Mouse (Mus musculus) lung, postnatal 0 days (tissue): ENCODE data around the gene Cnga3.

Experiments
- CTCF ChIP-seq: IDR thresholded peaks from 2 replicates; pipeline ENCODE4 v1.5.1; 2016; ENCODE audit warnings: antibody characterized with exemption, mild to moderate bottlenecking
- EP300 ChIP-seq: IDR thresholded peaks from 2 replicates; pipeline ENCODE4 v1.6.1; 2016; ENCODE audit warnings: antibody characterized with exemption, mild to moderate bottlenecking, control low read depth

DNA sequence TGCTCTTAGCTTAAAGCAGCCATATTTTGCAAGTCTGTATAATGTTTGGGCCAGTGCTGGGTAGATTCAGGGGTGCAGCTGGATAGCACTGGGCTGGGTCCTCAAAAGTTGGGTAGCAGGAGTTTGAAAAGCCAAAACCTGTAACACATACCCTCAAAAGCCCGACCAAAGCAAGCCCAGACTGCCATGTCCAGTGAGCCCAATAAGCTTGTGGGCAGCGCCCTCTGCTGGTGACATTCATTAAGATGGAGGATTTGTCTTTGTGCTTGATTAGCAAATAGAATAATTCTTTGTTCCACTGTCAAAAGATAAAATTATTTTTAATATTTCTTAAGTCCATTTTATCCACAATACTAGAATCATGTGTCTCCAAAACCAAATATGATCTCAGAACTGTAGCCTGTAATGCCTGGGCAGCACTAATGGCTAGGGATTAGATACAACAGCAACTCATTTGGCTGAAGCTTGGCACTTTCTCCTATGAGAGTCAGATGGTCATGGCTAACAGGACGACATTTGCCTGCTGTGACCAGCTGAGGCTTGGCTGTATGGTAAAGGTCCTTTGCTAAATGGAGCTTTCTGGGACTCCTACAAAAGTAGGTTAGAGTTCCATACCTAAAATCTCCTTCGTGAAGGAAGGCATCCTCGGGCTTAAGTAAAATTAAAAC is 36.5 kb downstream of the Cnga3 start:
- peak; percentile 89 for TF ChIP-seq CTCF
- no peak for TF ChIP-seq EP300
